18 mouse cellular contexts compared by ENCODE assay signal in genomic region chr15:83640208-83640607, GRCm38 (mm10). TPM values are rescaled to one million over a fixed set of nuclear protein-coding genes. Genes with fewer than 3 reads are reported as not detected.
DNase-seq lines count a peak whose midpoint lies in the region; ATAC-seq lines count a peak whose summit lies in the region.
"Had no signal": no experiment of that assay in that cellular context is flagged by ENCODE, and none has a peak within 500 bp of the region (broad histone marks: within the 10 kb centered on the region; RNA-seq: fewer than 3 reads in every experiment).

No protein-coding gene starts in this region.

- DNase-seq in heart, embryonic 10.5 days (ENCODE audit: low spot score) = no peak
- no peak for DNase-seq in heart, adult 9 months (ENCODE audit: low spot score in 2 of 2)
- no peak for DNase-seq in hindbrain, embryonic 10.5 days (ENCODE audit: low spot score)
- DNase-seq in hindbrain, embryonic 14.5 days (ENCODE audit: low spot score) = no peak
- DNase-seq in embryonic facial prominence, embryonic 11.5 days (ENCODE audit: low spot score) = peak; percentile 48
- no peak for DNase-seq in urinary bladder, postnatal 36 days (ENCODE audit: low spot score in 2 of 2)
- DNase-seq in kidney, adult 9 months = no peak
- DNase-seq: adrenal gland, postnatal 10 days; cerebellum, adult 11 months; cerebellum, adult 8-10 months; cerebellum, postnatal 14 days; embryo, embryonic 11 days; gastrocnemius, postnatal 36 days; heart, adult 11 months had no signal

- H3K36me3 ChIP-seq in heart, embryonic 10.5 days = no peaks in the 10 kb centered on the region
- peaks cover 81% of the 10 kb centered on the region for H3K36me3 ChIP-seq in hindbrain, embryonic 10.5 days
- no peaks in the 10 kb centered on the region for H3K36me3 ChIP-seq in hindbrain, embryonic 14.5 days (replicated peaks; ENCODE audit: control insufficient read depth, insufficient read depth)
- no peaks in the 10 kb centered on the region; the same call in none of the 2 replicates for H3K36me3 ChIP-seq in embryonic facial prominence, embryonic 11.5 days (replicated peaks; ENCODE audit: control insufficient read depth, insufficient read depth, low read depth, low read length)
- H3K36me3 ChIP-seq: heart, embryonic 15.5 days had no signal

- H3K27me3 ChIP-seq in heart, embryonic 10.5 days (ENCODE audit: insufficient read depth, poor library complexity, severe bottlenecking) = peaks cover 13% of the 10 kb centered on the region; the same call in 1 of the 2 replicates
- H3K27me3 ChIP-seq in hindbrain, embryonic 10.5 days (ENCODE audit: insufficient read depth, poor library complexity, severe bottlenecking) = no peaks in the 10 kb centered on the region
- H3K27me3 ChIP-seq in hindbrain, embryonic 14.5 days (ENCODE audit: control insufficient read depth, insufficient read depth, low read length) = no peaks in the 10 kb centered on the region
- no peaks in the 10 kb centered on the region for H3K27me3 ChIP-seq in embryonic facial prominence, embryonic 11.5 days (ENCODE audit: control insufficient read depth, insufficient read depth, low read length)
- H3K27me3 ChIP-seq: hindbrain, embryonic 12.5 days had no signal

- no peaks in the 10 kb centered on the region for H3K9me3 ChIP-seq in heart, embryonic 10.5 days
- H3K9me3 ChIP-seq in hindbrain, embryonic 10.5 days = no peaks in the 10 kb centered on the region
- no peaks in the 10 kb centered on the region for H3K9me3 ChIP-seq in hindbrain, embryonic 14.5 days (ENCODE audit: control insufficient read depth, low read length)
- no peaks in the 10 kb centered on the region for H3K9me3 ChIP-seq in embryonic facial prominence, embryonic 11.5 days (replicated peaks; ENCODE audit: control insufficient read depth, low read length)
- H3K9me3 ChIP-seq: heart, embryonic 15.5 days; hindbrain, embryonic 12.5 days had no signal

- H3K4me3 ChIP-seq in heart, embryonic 10.5 days = no peak overlapping the region
- no peak overlapping the region for H3K4me3 ChIP-seq in hindbrain, embryonic 10.5 days
- no peak overlapping the region for H3K4me3 ChIP-seq in hindbrain, embryonic 14.5 days (replicated peaks; ENCODE audit: low read length)
- no peak overlapping the region for H3K4me3 ChIP-seq in embryonic facial prominence, embryonic 11.5 days (ENCODE audit: low read depth, low read length)
- H3K4me3 ChIP-seq: heart, embryonic 15.5 days; hindbrain, embryonic 12.5 days had no signal

- H3K4me2 ChIP-seq in hindbrain, embryonic 14.5 days (replicated peaks) = no peak overlapping the region
- H3K4me2 ChIP-seq in embryonic facial prominence, embryonic 11.5 days (ENCODE audit: low read depth, low read length) = no peak overlapping the region
- H3K4me2 ChIP-seq: heart, embryonic 15.5 days; hindbrain, embryonic 12.5 days had no signal

- peaks cover 68% of the 10 kb centered on the region for H3K4me1 ChIP-seq in heart, embryonic 10.5 days
- peaks cover 28% of the 10 kb centered on the region for H3K4me1 ChIP-seq in hindbrain, embryonic 10.5 days (replicated peaks)
- H3K4me1 ChIP-seq in hindbrain, embryonic 14.5 days (replicated peaks; ENCODE audit: control insufficient read depth, insufficient read depth, low read length) = no peaks in the 10 kb centered on the region
- H3K4me1 ChIP-seq in embryonic facial prominence, embryonic 11.5 days (ENCODE audit: control insufficient read depth, insufficient read depth, low read length) = peaks cover 9% of the 10 kb centered on the region

- 27% methylated on average over 4 of the region's 4 CpGs for WGBS in heart, embryonic 10.5 days
- WGBS in hindbrain, embryonic 10.5 days = 71% methylated on average over 4 of the region's 4 CpGs
- WGBS in hindbrain, embryonic 14.5 days = 74% methylated on average over 4 of the region's 4 CpGs
- 36% methylated on average over 4 of the region's 4 CpGs for WGBS in embryonic facial prominence, embryonic 11.5 days

- H3K9ac ChIP-seq in hindbrain, embryonic 14.5 days = no peak overlapping the region
- no peak overlapping the region for H3K9ac ChIP-seq in embryonic facial prominence, embryonic 11.5 days (replicated peaks; ENCODE audit: low read length)
- H3K9ac ChIP-seq: heart, embryonic 15.5 days; hindbrain, embryonic 12.5 days had no signal

- ATAC-seq in hindbrain, embryonic 14.5 days (ENCODE audit: low FRiP score) = no peak
- ATAC-seq in embryonic facial prominence, embryonic 11.5 days (replicated peaks; ENCODE audit: insufficient number of reproducible peaks, low FRiP score, low TSS enrichment, low read depth) = no peak
- ATAC-seq: forebrain, embryonic 14.5 days; hindbrain, postnatal 0 days had no signal

- H3K27ac ChIP-seq in heart, embryonic 10.5 days = peak overlapping the region; percentile 54; the same call in 1 of the 2 replicates
- H3K27ac ChIP-seq in hindbrain, embryonic 10.5 days = peak overlapping the region; percentile 50; the same call in 1 of the 2 replicates
- H3K27ac ChIP-seq in hindbrain, embryonic 14.5 days = no peak overlapping the region
- no peak overlapping the region for H3K27ac ChIP-seq in embryonic facial prominence, embryonic 11.5 days (replicated peaks; ENCODE audit: low read depth, low read length)
- H3K27ac ChIP-seq: heart, embryonic 15.5 days; hindbrain, embryonic 12.5 days; hindbrain, postnatal 0 days had no signal

RNA-seq across cellular contexts. Expression of gene Ttll12, which starts 45.3 kb away (rescaled TPM):
- polyA plus RNA-seq in heart, embryonic 10.5 days (2016; fragmentation: Nextera tagmentation; extraction: Ambion mirVana) = 39.7 and 44.0 TPM in 2 replicates
- 59.1 and 59.6 TPM in 2 replicates for polyA plus RNA-seq in hindbrain, embryonic 10.5 days (2016; fragmentation: Nextera tagmentation; extraction: Ambion mirVana)
- polyA plus RNA-seq in hindbrain, embryonic 14.5 days (2014; fragmentation: Nextera tagmentation; extraction: Ambion mirVana) = 43.1 and 44.4 TPM in 2 replicates
- 48.6 and 54.4 TPM in 2 replicates for polyA plus RNA-seq in embryonic facial prominence, embryonic 11.5 days (2014; fragmentation: Nextera tagmentation; extraction: Ambion mirVana)

Comparison
In these comparisons a context has a peak if more than half of its experiments do, and no peak if none do; other contexts are left out.
1. H3K27ac ChIP-seq: peak in heart, embryonic 10.5 days (single experiment) and hindbrain, embryonic 10.5 days (single experiment); none in hindbrain, embryonic 14.5 days (single experiment) and embryonic facial prominence, embryonic 11.5 days (single experiment).